Mouse (Mus musculus) ovary, postnatal 36 days (tissue): ENCODE results near the gene Vps53.
A peak's percentile ranks its signal among the peaks of the same experiment; 100 is the strongest.

Source experiments
- DNase-seq: peaks from one replicate; pipeline ENCODE4 v3.0.0; 2022; ENCODE audit warnings: low spot score, mixed read lengths

Vps53 gene

GRCm38 (mm10) chr11:76052496-76052895, 127.0 kb downstream of the Vps53 start:
- no peak for DNase-seq

GRCm38 (mm10) chr11:76050967-76051512, 128.4 kb downstream of the Vps53 start:
- DNase-seq: no peak

- no peak for DNase-seq
Observed at GRCm38 (mm10) chr11:76050509-76050908, 128.9 kb downstream of the Vps53 start.

GRCm38 (mm10) chr11:76045367-76045766, 134.1 kb downstream of the Vps53 start:
- DNase-seq: no peak

GRCm38 (mm10) chr11:76044468-76044867, 135.0 kb downstream of the Vps53 start:
- no peak for DNase-seq

GRCm38 (mm10) chr11:76042882-76043281, 136.6 kb downstream of the Vps53 start:
- DNase-seq: no peak

- DNase-seq: no peak
Observed at GRCm38 (mm10) chr11:76042041-76042638, 137.3 kb downstream of the Vps53 start.

- DNase-seq: no peak
Observed at GRCm38 (mm10) chr11:76040761-76041376, 138.6 kb downstream of the Vps53 start.

GRCm38 (mm10) chr11:76040106-76040505, 139.3 kb downstream of the Vps53 start:
- DNase-seq: no peak

GRCm38 (mm10) chr11:76039271-76040053, 140.0 kb downstream of the Vps53 start:
- no peak for DNase-seq

- no peak for DNase-seq
Observed at GRCm38 (mm10) chr11:76037581-76038294, 141.7 kb downstream of the Vps53 start.

- DNase-seq: no peak
Observed at GRCm38 (mm10) chr11:76035182-76035581, 144.3 kb downstream of the Vps53 start.

GRCm38 (mm10) chr11:76033836-76034235, 145.6 kb downstream of the Vps53 start:
- DNase-seq: no peak

GRCm38 (mm10) chr11:76033359-76033758, 146.1 kb downstream of the Vps53 start:
- DNase-seq: no peak

GRCm38 (mm10) chr11:76028072-76028465, 151.4 kb downstream of the Vps53 start:
- DNase-seq: peak; percentile 38

GRCm38 (mm10) chr11:76027139-76028071, 152.0 kb downstream of the Vps53 start, which contains the start of gene Rflnb:
TSS of gene Rflnb (minus strand) at chr11:76027782.
- DNase-seq: peak; percentile 94

GRCm38 (mm10) chr11:76026527-76027138, 152.8 kb downstream of the Vps53 start:
- DNase-seq: no peak

GRCm38 (mm10) chr11:76025080-76025583, 154.3 kb downstream of the Vps53 start:
- no peak for DNase-seq

- no peak for DNase-seq
Observed at GRCm38 (mm10) chr11:76020916-76021315, 158.5 kb downstream of the Vps53 start.

- DNase-seq: no peak
Observed at GRCm38 (mm10) chr11:76019879-76020278, 159.6 kb downstream of the Vps53 start.
